ENCODE assay signal across 19 mouse cellular contexts in genomic region chr12:95940465-95941012, GRCm38 (mm10).
A peak's percentile ranks its signal among the peaks of the same experiment; 100 is the strongest.
DNase-seq lines count a peak whose midpoint lies in the region; ATAC-seq lines count a peak whose summit lies in the region.
"Had no signal": no experiment of that assay in that cellular context is flagged by ENCODE, and none has a peak within 500 bp of the region (broad histone marks: within the 10 kb centered on the region; RNA-seq: fewer than 3 reads in every experiment).

No protein-coding gene starts in this region.

- H3K4me2 ChIP-seq in limb, embryonic 11.5 days (ENCODE audit: low read depth, severe bottlenecking): no peak overlapping the region
- no peak overlapping the region for H3K4me2 ChIP-seq in neural tube, embryonic 13.5 days
- H3K4me2 ChIP-seq in intestine, embryonic 16.5 days (ENCODE audit: low read depth, low read length): no peak overlapping the region
- H3K4me2 ChIP-seq: heart, embryonic 11.5 days had no signal

- H3K4me3 ChIP-seq in limb, embryonic 11.5 days (ENCODE audit: low read depth, low read length): no peak overlapping the region
- H3K4me3 ChIP-seq in limb, embryonic 10.5 days: no peak overlapping the region
- no peak overlapping the region for H3K4me3 ChIP-seq in neural tube, embryonic 13.5 days
- H3K4me3 ChIP-seq in intestine, embryonic 16.5 days (ENCODE audit: low read length): no peak overlapping the region
- H3K4me3 ChIP-seq: embryonic facial prominence, embryonic 10.5 days; midbrain, embryonic 10.5 days had no signal

- no peaks in the 10 kb centered on the region for H3K4me1 ChIP-seq in limb, embryonic 11.5 days (ENCODE audit: control insufficient read depth, insufficient read depth, low read length)
- 0 out of 2 replicates have a peak, but pooled peaks cover 4% of the 10 kb centered on the region for H3K4me1 ChIP-seq in limb, embryonic 10.5 days
- no peaks in the 10 kb centered on the region for H3K4me1 ChIP-seq in neural tube, embryonic 13.5 days (replicated peaks)
- H3K4me1 ChIP-seq in intestine, embryonic 16.5 days (ENCODE audit: control insufficient read depth, insufficient read depth, low read length): no peaks in the 10 kb centered on the region
- H3K4me1 ChIP-seq: embryonic facial prominence, embryonic 10.5 days; midbrain, embryonic 10.5 days had no signal

- no peak overlapping the region for H3K9ac ChIP-seq in limb, embryonic 11.5 days (ENCODE audit: low read length)
- H3K9ac ChIP-seq in neural tube, embryonic 13.5 days: no peak overlapping the region
- H3K9ac ChIP-seq in intestine, embryonic 16.5 days (ENCODE audit: low read depth, low read length): no peak overlapping the region
- H3K9ac ChIP-seq: liver, postnatal 0 days had no signal

- WGBS in limb, embryonic 11.5 days: 73% methylated on average over 1 of the region's 1 CpGs
- WGBS in limb, embryonic 10.5 days: 63% methylated on average over 1 of the region's 1 CpGs
- WGBS in neural tube, embryonic 13.5 days: 64% methylated on average over 1 of the region's 1 CpGs
- WGBS in intestine, embryonic 16.5 days: 75% methylated on average over 1 of the region's 1 CpGs

- peak; percentile 5 for DNase-seq in embryo, embryonic 11 days
- no peak for DNase-seq in embryo, embryonic 10.5 days (ENCODE audit: low spot score)
- peak; percentile 41 for DNase-seq in limb, embryonic 11.5 days (ENCODE audit: low spot score)
- no peak for DNase-seq in limb, embryonic 10.5 days (ENCODE audit: low spot score)
- no peak for DNase-seq in cerebellum, adult 18-20 months
- DNase-seq: adrenal gland, postnatal 14 days; cerebellum, adult 9-11 months; heart, postnatal 14 days; liver, postnatal 0 days; right cerebral cortex, adult 18-20 months; thymus, postnatal 4 days had no signal

- no peaks in the 10 kb centered on the region for H3K36me3 ChIP-seq in limb, embryonic 11.5 days (ENCODE audit: control insufficient read depth, insufficient read depth, low read length)
- H3K36me3 ChIP-seq in limb, embryonic 10.5 days: no peaks in the 10 kb centered on the region
- H3K36me3 ChIP-seq in neural tube, embryonic 13.5 days: no peaks in the 10 kb centered on the region
- no peaks in the 10 kb centered on the region for H3K36me3 ChIP-seq in intestine, embryonic 16.5 days (ENCODE audit: control insufficient read depth, insufficient read depth, low read length)
- H3K36me3 ChIP-seq: embryonic facial prominence, embryonic 10.5 days; midbrain, embryonic 10.5 days had no signal

- no peaks in the 10 kb centered on the region for H3K9me3 ChIP-seq in limb, embryonic 11.5 days (ENCODE audit: control insufficient read depth, low read length)
- H3K9me3 ChIP-seq in limb, embryonic 10.5 days (replicated peaks): no peaks in the 10 kb centered on the region
- no peaks in the 10 kb centered on the region for H3K9me3 ChIP-seq in neural tube, embryonic 13.5 days
- H3K9me3 ChIP-seq in intestine, embryonic 16.5 days (ENCODE audit: control insufficient read depth, low read length): no peaks in the 10 kb centered on the region
- H3K9me3 ChIP-seq: embryonic facial prominence, embryonic 10.5 days; midbrain, embryonic 10.5 days had no signal

- H3K27ac ChIP-seq in limb, embryonic 11.5 days (replicated peaks; ENCODE audit: low read depth, low read length): no peak overlapping the region
- H3K27ac ChIP-seq in limb, embryonic 10.5 days: no peak overlapping the region
- no peak overlapping the region for H3K27ac ChIP-seq in neural tube, embryonic 13.5 days (replicated peaks)
- no peak overlapping the region for H3K27ac ChIP-seq in intestine, embryonic 16.5 days (ENCODE audit: low read length)
- H3K27ac ChIP-seq: embryonic facial prominence, embryonic 10.5 days; kidney, postnatal 0 days; midbrain, embryonic 10.5 days had no signal

- ATAC-seq in limb, embryonic 11.5 days (ENCODE audit: insufficient number of reproducible peaks, low FRiP score, low TSS enrichment, low read depth): peak; percentile 89
- peak; percentile 63 for ATAC-seq in granulocyte monocyte progenitor cell, adult 5-6 weeks (replicated peaks; ENCODE audit: poor library complexity, severe bottlenecking)
- peak; percentile 82 for ATAC-seq in neural tube, embryonic 13.5 days (ENCODE audit: low read depth)
- ATAC-seq in intestine, embryonic 16.5 days: no peak
- ATAC-seq: intestine, postnatal 0 days; liver, postnatal 0 days had no signal

- no peaks in the 10 kb centered on the region for H3K27me3 ChIP-seq in limb, embryonic 11.5 days (ENCODE audit: control insufficient read depth, insufficient read depth, low read length)
- H3K27me3 ChIP-seq in limb, embryonic 10.5 days (ENCODE audit: low read depth, poor library complexity, severe bottlenecking): no peaks in the 10 kb centered on the region
- no peaks in the 10 kb centered on the region for H3K27me3 ChIP-seq in neural tube, embryonic 13.5 days
- no peaks in the 10 kb centered on the region for H3K27me3 ChIP-seq in intestine, embryonic 16.5 days (replicated peaks; ENCODE audit: control insufficient read depth, insufficient read depth, low read length)

Comparison
In these comparisons a context has a peak if more than half of its experiments do, and no peak if none do; other contexts are left out.
1. DNase-seq: peak in embryo, embryonic 11 days (single experiment) and limb, embryonic 11.5 days (single experiment); none in embryo, embryonic 10.5 days (single experiment), limb, embryonic 10.5 days (single experiment) and cerebellum, adult 18-20 months (0 of 2).